Mouse (Mus musculus) midbrain, embryonic 16.5 days (tissue): ENCODE data around the gene Traf3. TPM values are rescaled to one million over a fixed set of nuclear protein-coding genes. Genes with fewer than 3 reads are reported as not detected.
A peak's percentile ranks its signal among the peaks of the same experiment; 100 is the strongest.

ENCODE experiments used
- ATAC-seq: fragments of 200-750 bp; cut with Nextera tagmentation; 2 replicates; pipeline ENCODE4 v1.8.0; 2017; ENCODE audit warnings: moderate TSS enrichment
- H3K27ac ChIP-seq: fragments of 300-500 bp; sonication (generic); 2 replicates; pipeline ENCODE4 v1.5.1; 2014; ENCODE audit warnings: mild to moderate bottlenecking, low read length, mixed read lengths
- H3K27me3 ChIP-seq: fragments of 300-500 bp; sonication (generic); 2 replicates; pipeline ENCODE4 v1.6.1; 2014; ENCODE audit warnings: low read depth, low read length, mixed read lengths; ENCODE audit not compliant: control insufficient read depth, insufficient read depth
- H3K36me3 ChIP-seq: fragments of 300-500 bp; sonication (generic); 2 replicates; pipeline ENCODE4 v1.6.1; 2014; ENCODE audit warnings: mild to moderate bottlenecking, low read length, moderate library complexity, mixed read lengths; ENCODE audit not compliant: control insufficient read depth, insufficient read depth
- H3K4me1 ChIP-seq: fragments of 300-500 bp; sonication (generic); 2 replicates; pipeline ENCODE4 v1.6.1; 2014; ENCODE audit warnings: mild to moderate bottlenecking, low read length, mixed read lengths; ENCODE audit not compliant: control insufficient read depth, insufficient read depth
- H3K4me2 ChIP-seq: fragments of 300-500 bp; sonication (generic); 2 replicates; pipeline ENCODE4 v1.6.1; 2014; ENCODE audit warnings: mild to moderate bottlenecking, low read length, mixed read lengths
- H3K4me3 ChIP-seq: fragments of 300-500 bp; sonication (generic); 2 replicates; pipeline ENCODE4 v1.5.1; 2014; ENCODE audit warnings: low read depth, mild to moderate bottlenecking, low read length, moderate library complexity, mixed read lengths
- H3K9ac ChIP-seq: fragments of 300-500 bp; sonication (generic); 2 replicates; pipeline ENCODE4 v1.6.1; 2014; ENCODE audit warnings: low read depth, low read length, mixed read lengths
- H3K9me3 ChIP-seq: fragments of 300-500 bp; sonication (generic); replicated peaks from 2 replicates; pipeline ENCODE4 v1.6.1; 2014; ENCODE audit warnings: mild to moderate bottlenecking, low read length, mixed read lengths; ENCODE audit not compliant: control insufficient read depth, poor library complexity, severe bottlenecking
- WGBS: fragments of 180-500 bp; shearing (Covaris S2); extraction: QIAGEN DNeasy Blood & Tissue Kit; methylation state at CpG from one replicate; pipeline ENCODE4 v1.1.7; 2014; 5-methylcytosine and 5-hydroxymethylcytosine counted together
- polyA plus RNA-seq: library from polyadenylated mRNA; unstranded; fragments of >200 nt; fragmentation: Nextera tagmentation; extraction: Ambion mirVana; gene quantifications from 2 replicates; pipeline ENCODE4 v1.2.1, GENCODE M21; 2015

Gene Traf3
- polyA plus RNA-seq, 1 experiment from 2014 or later, result 17.4 TPM

DNA sequence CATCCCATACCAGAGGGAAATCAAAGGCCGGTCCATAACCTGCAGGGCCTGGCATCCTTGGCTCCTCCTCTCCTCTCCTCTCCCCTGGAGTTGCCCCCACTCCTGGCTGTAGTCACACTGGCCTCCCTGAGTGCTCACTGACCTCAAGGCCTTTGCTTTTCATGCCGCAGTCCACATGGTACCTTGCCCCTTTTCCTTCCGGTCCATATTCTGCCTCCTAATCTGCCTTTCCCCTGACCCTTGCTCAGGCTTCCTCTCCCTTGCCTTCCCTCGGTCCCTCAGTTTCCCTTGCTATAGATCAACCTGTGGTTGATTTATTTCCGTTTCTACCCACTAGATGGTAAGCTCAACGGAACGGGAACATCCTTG is 4.2 kb upstream of the Traf3 start:
- Histone ChIP-seq H3K9me3 (no peaks in the 10 kb centered on the region), H3K4me2 (peak overlapping the region; percentile 44), H3K4me1 (peaks cover 32% of the 10 kb centered on the region), H3K36me3 (no peaks in the 10 kb centered on the region), H3K27ac (peak overlapping the region; percentile 85), H3K9ac (peak overlapping the region; percentile 61), H3K4me3 (peak overlapping the region; percentile 21), H3K27me3 (no peaks in the 10 kb centered on the region)
- 28% methylated on average over 7 of the region's 7 CpGs for WGBS
- ATAC-seq, result no peak

DNA sequence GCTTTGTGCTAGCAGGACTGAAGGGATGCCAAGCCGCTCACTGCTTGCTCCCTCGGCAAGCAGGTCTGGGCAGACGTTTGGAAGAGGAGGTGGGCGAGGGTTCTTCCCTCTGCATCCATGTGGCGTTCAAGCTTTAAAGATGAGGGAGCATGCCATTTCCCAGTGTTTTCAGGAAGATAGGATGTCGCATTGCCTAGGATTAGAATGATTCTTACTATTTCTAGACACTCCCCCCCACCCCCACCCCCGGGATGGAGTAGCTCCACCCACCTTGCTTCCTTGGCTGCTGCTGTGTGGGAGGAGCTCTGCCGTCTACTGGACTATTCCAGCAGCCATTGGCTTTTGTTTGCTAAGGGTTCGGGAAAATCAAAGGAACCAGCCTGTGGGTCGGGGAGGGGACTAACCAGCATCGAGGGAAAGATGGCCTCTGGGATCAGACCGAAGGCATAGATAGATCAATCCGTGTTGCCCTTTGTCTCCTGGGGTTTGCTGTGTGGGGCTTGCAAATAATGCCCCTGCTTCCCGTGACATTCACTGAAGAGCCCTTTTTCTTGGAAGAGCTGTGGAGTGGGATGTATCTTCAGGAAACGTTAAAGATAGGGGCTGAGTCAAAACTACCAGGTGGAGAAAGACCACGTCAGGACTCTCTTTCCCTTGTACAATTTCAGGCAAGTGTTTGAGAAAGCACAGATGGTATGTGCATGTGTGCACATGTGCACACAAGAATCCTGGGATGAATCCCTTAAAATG is 3.7 kb upstream of the Traf3 start:
- H3K4me1 ChIP-seq, result peaks cover 32% of the 10 kb centered on the region

DNA sequence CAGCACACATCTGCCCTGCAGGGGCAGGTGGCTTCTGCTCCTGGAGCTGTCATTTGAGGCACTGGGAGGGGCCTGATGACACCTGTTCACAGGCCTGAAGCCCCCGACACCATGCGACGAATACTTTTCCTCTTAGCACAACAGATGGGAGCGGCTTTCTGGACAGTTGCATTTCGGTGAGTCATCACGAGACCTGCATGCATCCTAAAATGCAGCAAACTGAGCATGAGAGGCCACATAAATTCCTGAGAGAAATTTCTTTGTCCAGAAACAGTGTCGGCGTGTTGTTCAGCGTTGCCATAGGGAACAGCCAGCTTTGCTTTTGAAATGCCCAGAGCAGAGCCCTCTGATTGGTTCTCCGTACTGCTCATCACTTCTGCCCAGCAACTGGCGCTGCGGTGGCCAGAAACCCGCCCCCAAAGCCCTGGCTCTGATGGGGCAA is 1.8 kb upstream of the Traf3 start:
- peak; percentile 84 for ATAC-seq
- Histone ChIP-seq H3K27ac (peak overlapping the region; percentile 92), H3K4me2 (peak overlapping the region; percentile 69), H3K36me3 (no peaks in the 10 kb centered on the region), H3K9me3 (no peaks in the 10 kb centered on the region), H3K4me3 (peak overlapping the region; percentile 32), H3K27me3 (no peaks in the 10 kb centered on the region), H3K9ac (peak overlapping the region; percentile 53), H3K4me1 (peaks cover 45% of the 10 kb centered on the region)
- under 1% methylated on average over 13 of the region's 13 CpGs for WGBS

More for the DNA sequence above, 3.7 kb upstream of the Traf3 start:
- Histone ChIP-seq H3K9me3 (no peaks in the 10 kb centered on the region), H3K9ac (peak overlapping the region; percentile 61), H3K27me3 (no peaks in the 10 kb centered on the region), H3K27ac (peak overlapping the region; percentile 85), H3K4me3 (peak overlapping the region; percentile 21), H3K4me2 (peak overlapping the region; percentile 44), H3K36me3 (no peaks in the 10 kb centered on the region)
- 4% methylated on average over 16 of the region's 16 CpGs for WGBS
- ATAC-seq, result peak; percentile 66

DNA sequence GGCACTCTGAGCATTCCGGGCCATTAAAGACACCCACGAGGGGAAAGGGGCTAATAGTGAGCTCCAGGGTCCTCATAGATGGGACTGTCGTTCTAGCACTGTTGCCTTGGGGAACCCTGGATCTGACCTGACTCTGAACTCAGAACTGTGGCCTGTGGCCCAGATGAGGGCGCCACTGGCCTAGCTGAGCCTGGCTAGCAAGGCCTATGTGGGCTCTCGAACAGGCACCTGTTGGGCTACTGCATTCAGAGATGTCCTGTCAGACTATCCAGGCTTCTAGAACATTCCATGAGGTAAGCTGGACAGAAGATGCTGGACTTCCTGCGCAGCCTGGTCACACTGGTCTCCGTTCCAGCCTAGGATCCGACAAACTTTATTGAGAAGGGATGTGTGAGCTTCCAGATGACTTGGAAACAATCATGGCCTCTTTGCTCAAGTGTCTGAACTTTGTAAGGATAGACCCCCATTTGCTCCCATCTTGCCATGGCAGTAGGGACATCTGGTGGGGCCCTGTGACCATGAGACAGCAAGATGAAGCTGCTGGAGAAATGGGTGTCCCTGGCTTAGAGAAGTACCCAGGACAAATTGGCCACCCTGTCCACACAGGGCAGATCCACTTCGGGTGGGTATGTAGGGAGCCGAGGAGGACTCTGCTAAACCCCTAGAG is 891 bp upstream of the Traf3 start:
- H3K4me1 ChIP-seq, result peaks cover 51% of the 10 kb centered on the region

DNA sequence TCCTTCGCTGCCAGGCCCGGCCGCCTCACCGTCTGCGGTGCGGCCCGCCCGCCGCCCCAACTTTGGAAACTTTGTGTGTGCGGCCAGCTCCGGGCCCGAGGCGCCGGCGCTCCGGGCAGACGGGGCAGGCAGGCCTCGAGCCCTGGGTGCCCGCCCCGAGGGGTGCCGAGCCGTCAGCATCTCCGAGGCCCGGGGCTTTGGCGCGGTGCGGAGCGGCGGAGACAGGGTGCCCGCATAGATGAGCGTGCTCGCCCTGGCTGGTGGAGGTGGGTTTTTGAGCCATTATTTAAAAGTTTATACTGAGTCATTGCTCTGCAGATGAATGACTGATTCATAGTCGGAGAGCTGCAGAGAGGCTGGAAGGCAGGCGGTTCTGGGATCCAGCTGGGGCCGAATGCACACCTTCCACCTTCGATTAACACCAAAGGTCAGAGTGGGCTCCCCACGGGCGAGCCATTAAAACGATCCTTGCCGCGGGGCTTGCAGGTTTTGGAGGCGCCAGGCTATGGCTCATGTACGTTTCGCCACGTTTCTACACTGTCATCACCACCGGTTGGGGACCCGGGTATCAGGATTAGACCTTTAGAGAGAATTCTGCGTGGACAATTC is 615 bp downstream of the Traf3 start:
- Histone ChIP-seq H3K9me3 (no peaks in the 10 kb centered on the region), H3K4me3 (peak overlapping the region; percentile 86), H3K4me1 (peaks cover 43% of the 10 kb centered on the region), H3K27ac (peak overlapping the region; percentile 92), H3K36me3 (no peaks in the 10 kb centered on the region), H3K27me3 (no peaks in the 10 kb centered on the region), H3K4me2 (peak overlapping the region; percentile 66), H3K9ac (peak overlapping the region; percentile 84)
- no peak for ATAC-seq
- under 1% methylated on average over 38 of the region's 48 CpGs for WGBS

More for the DNA sequence above, 891 bp upstream of the Traf3 start:
- peak overlapping the region; percentile 92 for H3K27ac ChIP-seq
- peak overlapping the region; percentile 86; the same call in 1 of the 2 replicates for H3K4me3 ChIP-seq
- peak overlapping the region; percentile 69 for H3K4me2 ChIP-seq
- H3K9me3 ChIP-seq, result no peaks in the 10 kb centered on the region
- no peaks in the 10 kb centered on the region for H3K36me3 ChIP-seq
- no peaks in the 10 kb centered on the region for H3K27me3 ChIP-seq
- 55% methylated on average over 10 of the region's 10 CpGs for WGBS
- no peak for ATAC-seq
- H3K9ac ChIP-seq, result peak overlapping the region; percentile 53; the same call in 1 of the 2 replicates

DNA sequence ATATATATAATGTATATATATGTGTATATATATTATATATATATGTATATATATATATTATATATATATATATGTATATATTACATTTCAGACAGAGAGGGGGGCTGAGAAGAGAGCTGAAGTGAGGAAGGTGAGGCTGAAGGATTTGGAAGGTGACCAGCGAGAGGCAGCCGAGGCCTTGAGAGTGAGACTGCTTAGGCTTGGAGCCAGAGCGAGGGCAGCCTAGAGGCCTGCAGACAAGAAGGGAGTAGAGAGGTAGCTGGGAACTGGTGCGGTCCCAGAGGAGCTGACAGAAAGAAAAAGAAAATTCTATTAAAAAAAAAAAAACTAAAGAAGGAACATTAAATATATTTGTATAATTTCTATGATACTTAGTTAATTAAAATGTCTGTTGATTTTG is 2.7 kb downstream of the Traf3 start:
- H3K4me3 ChIP-seq, result no peak overlapping the region
- 0 out of 2 replicates have a peak overlapping the region, but pooled peaks have one; percentile 41 for H3K9ac ChIP-seq
- no peak for ATAC-seq
- H3K27ac ChIP-seq, result no peak overlapping the region
- no peaks in the 10 kb centered on the region for H3K27me3 ChIP-seq
- no peaks in the 10 kb centered on the region for H3K9me3 ChIP-seq
- peaks cover 31% of the 10 kb centered on the region for H3K4me1 ChIP-seq
- WGBS, result 69% methylated on average over 4 of the region's 4 CpGs
- H3K36me3 ChIP-seq, result no peaks in the 10 kb centered on the region
- peak overlapping the region; percentile 44 for H3K4me2 ChIP-seq

DNA sequence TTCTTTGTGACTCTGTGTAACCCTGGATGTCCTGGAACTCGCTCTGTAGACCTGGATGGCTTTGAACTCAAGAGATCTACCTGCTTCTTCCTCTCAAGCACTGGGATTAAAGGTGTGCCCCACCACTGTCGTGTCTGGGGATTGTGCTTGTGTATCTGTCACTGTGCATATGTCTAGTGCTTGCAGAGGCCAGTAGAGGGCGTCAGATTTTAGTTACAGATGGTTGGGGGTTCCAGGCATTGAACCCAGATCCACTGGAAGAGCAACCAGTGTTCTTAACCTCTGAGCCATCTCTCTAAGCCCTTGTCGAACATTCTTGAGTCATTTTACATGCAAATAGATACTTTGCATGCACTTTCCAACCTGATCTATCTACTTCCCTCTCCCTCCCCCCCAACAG is 12.6 kb downstream of the Traf3 start:
- H3K4me3 ChIP-seq, result no peak overlapping the region
- WGBS, result 84% methylated on average over 4 of the region's 4 CpGs
- no peaks in the 10 kb centered on the region for H3K36me3 ChIP-seq
- H3K9ac ChIP-seq, result no peak overlapping the region
- no peak overlapping the region for H3K4me2 ChIP-seq
- H3K4me1 ChIP-seq, result no peaks in the 10 kb centered on the region
- no peak overlapping the region for H3K27ac ChIP-seq
- H3K27me3 ChIP-seq, result no peaks in the 10 kb centered on the region
- no peak for ATAC-seq
- H3K9me3 ChIP-seq, result no peaks in the 10 kb centered on the region

DNA sequence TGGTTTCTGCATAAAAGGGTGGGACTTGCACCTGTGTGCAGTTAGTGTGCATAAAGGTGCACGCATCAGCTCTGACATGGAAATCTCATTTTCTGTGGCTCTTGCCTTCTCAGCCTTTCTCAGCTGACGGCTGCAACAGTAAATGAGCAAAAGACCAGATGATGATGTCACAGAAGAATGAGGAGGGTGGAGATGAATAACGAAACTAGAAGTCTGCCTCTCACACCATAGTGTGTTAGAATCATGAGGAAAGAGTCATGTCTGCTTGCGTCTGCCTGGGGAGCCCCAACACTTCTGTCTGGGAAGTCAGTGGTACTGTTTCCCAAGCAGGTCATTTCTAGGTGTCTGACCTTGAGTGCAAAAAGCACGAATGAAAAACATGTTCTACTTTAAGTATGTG is 15.7 kb downstream of the Traf3 start:
- Histone ChIP-seq H3K9ac (no peak overlapping the region), H3K4me3 (no peak overlapping the region), H3K4me2 (no peak overlapping the region), H3K4me1 (no peaks in the 10 kb centered on the region), H3K36me3 (no peaks in the 10 kb centered on the region), H3K27ac (no peak overlapping the region), H3K27me3 (no peaks in the 10 kb centered on the region), H3K9me3 (no peaks in the 10 kb centered on the region)
- 88% methylated on average over 5 of the region's 5 CpGs for WGBS
- ATAC-seq, result no peak

DNA sequence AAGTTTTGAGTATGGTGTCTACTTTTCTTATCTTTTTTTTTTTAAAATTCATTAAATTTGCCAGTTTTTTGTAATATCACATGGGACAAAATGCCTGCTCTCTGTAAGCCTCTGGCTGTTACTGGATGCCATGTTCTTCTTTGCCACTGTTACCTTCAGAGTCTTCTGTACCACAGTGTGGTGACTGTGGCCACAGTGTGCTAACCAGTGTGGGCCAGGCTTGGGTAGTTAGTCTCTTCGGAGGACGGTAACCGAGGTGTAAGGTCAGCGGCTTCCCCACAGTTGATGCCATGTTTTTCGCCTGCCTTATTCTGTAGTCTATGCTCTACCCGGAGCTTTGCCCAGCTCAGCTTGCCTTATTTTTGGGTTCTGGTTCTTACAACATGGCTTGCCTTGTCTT is 16.2 kb downstream of the Traf3 start:
- 94% methylated on average over 6 of the region's 6 CpGs for WGBS
- no peak overlapping the region for H3K4me3 ChIP-seq
- H3K36me3 ChIP-seq, result no peaks in the 10 kb centered on the region
- no peak overlapping the region for H3K9ac ChIP-seq
- no peak for ATAC-seq
- H3K4me1 ChIP-seq, result no peaks in the 10 kb centered on the region
- no peaks in the 10 kb centered on the region for H3K27me3 ChIP-seq
- H3K9me3 ChIP-seq, result no peaks in the 10 kb centered on the region
- H3K27ac ChIP-seq, result no peak overlapping the region
- no peak overlapping the region for H3K4me2 ChIP-seq
